Mouse (Mus musculus) CD4-positive, CD25-positive, alpha-beta regulatory T cell (primary cell): ENCODE results near the gene Lcn12. TPM values are rescaled to one million over a fixed set of nuclear protein-coding genes. Genes with fewer than 3 reads are reported as not detected.

Experiments used
- polyA plus RNA-seq: library from polyadenylated mRNA; unstranded; fragments of 100-300 nt; shearing (Covaris generic); gene quantifications from one replicate; pipeline ENCODE4 v1.2.1, GENCODE M21; 2017

Lcn12 gene
- polyA plus RNA-seq, result not detected

GRCm38 (mm10) chr2:25493476-25493961 lies at the start of gene Lcn12:
Lcn12 (minus strand) TSS chr2:25493911.

DNA sequence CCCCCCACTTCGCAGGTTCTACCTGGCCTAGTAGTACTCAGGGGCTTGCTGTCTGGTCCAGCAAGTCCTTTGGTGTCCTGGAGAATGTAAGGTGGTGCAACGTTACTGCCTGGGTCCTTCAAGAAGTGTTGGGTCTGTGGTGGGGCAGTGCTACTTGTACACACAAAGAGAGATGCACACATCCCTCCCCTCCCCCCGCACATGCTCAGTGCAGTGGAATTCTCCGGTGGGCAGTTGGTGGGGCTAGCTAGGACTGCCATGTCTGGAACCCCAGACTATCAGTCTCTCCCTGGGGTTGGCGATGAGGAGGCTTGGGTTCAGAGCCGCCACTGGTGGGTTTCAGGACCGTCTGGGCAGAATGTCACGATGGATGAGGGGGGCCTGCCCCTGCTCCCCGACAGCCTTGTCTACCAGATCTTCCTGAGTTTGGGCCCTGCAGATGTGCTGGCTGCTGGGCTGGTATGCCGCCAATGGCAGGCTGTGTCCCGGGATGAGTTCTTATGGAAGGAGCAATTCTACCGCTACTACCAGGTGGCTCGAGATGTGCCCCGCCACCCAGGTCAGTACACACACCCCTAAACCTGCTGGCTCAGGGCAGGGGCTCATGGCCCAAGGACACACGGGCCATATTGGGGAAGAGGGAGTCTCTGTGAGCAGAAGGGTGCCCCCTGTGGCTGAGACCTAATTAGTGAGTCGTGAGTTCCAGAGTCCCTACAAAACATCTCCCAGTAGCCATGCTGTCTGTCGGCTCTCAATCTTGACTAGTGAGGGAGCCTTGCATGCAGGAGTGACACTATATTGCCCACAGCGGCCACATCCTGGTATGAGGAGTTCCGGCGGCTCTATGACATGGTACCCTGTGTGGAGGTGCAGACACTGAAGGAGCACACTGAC lies 8.1 kb upstream of the Lcn12 start, which contains the start of gene C8g:
Gene C8g, minus strand, starts transcription at position 127 of the 894 bp plus-strand sequence.

DNA sequence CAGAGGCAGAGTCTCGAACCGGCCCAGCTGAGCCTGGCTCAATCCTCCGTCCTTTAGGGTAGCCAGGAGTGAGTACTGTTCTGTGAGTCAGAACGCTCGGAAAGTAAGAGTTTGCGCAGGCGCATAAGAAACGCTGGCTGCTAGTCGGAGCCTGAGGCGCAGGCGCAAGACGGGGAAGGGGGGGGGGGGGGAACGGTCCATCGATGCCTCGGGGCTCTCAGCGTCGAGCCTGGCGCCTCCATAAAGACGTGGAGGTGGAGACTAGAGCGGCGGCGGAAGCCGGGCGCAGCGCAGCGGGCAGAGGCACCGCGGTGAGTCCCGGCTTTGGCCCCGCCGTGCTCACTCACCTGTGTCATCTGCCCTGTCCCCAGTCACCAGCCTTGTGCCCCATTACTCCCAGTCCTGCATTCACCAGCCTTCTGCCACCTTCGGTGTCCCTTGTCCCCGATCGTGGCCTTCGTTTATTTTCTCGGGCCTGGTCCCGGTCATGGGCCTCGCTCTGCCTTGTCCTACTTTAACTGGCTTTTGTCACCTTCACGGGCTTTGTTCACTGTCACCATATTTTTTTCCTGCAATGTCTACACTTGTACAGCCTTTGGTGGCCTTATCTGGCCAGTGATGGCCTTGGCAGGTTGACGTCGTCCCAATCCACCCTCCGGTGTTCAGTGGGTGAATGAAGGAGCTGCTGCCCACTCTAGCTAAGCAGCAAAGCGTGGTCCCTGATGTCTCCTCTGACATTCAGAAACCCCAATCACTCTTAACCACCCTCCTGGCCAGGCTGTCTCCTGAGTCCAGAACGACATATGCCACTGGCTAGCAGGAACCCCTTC lies 7.1 kb upstream of the Lcn12 start, which contains the start of gene Fbxw5:
Gene Fbxw5, plus strand, starts transcription at position 175 of the 830 bp plus-strand sequence.

DNA sequence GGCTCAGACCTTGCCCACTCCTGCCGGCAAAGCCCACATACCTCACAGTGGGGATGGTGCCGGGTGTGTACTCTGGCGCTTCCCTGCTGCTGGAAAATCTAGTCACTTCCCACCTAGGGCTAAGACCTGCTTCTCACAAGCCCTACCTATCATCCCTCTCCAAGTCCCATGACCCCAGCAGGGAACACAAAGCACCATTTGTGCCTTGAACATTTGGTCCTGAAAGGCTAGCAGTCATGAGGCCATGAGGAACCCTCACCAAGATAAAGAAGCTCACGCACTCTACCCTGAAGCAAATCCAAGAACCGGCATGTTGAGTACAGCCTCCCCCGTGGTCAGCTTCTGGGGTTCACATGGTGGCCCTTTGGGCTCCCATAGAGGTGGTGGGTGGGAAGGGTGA lies 23.7 kb downstream of the Lcn12 start, which contains the start of gene Ptgds:
Gene Ptgds, minus strand, starts transcription at position 78 of the 400 bp plus-strand sequence.

GRCm38 (mm10) chr2:25460551-25461309 lies 33.0 kb downstream of the Lcn12 start, which contains the start of gene Paxx:
Paxx (minus strand) TSS chr2:25461094.

DNA sequence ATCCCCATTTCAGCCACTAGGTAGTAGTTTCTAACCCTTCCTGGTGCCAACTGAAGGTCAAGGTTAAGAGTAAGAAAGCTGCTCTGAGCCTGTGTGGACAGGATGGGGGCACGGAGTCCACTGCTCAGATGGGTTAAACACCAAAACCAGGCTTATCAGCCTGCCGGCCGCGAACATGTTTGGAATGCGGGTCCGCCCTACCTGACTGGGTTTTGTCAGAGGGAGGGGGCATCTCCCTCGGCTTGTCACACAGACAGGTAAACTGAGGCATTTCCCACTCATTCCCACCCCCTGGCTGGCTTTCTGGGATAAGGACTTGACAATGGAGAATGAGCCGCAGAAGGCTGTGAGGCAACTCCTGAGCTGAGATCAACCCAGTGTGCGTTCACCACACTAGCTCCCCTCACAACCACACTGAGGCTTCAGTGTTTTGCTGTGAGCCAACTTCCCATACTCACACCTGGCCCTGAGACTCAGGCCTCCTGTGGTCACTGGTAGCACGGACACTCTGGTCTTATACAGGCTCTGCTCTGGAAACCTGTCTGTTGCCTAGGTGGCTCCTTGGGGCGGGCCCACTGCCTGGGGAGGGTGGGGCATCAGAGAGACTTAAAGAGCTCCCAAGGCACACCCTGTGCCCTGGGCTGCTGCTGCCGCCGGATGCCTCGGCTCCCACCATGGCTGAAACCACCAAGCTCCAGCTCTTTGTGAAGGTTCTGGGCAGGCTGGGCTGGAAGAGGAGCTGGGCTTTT lies 37.3 kb downstream of the Lcn12 start, which contains the start of gene Clic3:
Gene Clic3, plus strand, starts transcription at position 634 of the 749 bp plus-strand sequence.

Other genes with a start within 250 kb of the Lcn12 start
- 7.9 TPM for gene AL732309.1, start 247.0 kb downstream of the Lcn12 start, polyA plus RNA-seq
- 25.3 TPM for gene Tmem203, start 238.5 kb downstream of the Lcn12 start, polyA plus RNA-seq
- 18.9 TPM for gene Tprn, start 231.3 kb downstream of the Lcn12 start, polyA plus RNA-seq
- 118 TPM for gene Ssna1, start 221.5 kb downstream of the Lcn12 start, polyA plus RNA-seq
- gene Anapc2, start 221.4 kb downstream of the Lcn12 start, polyA plus RNA-seq, result 116 TPM
- not detected for gene Tmem210, start 205.8 kb downstream of the Lcn12 start, polyA plus RNA-seq
- gene Lrrc26, start 204.0 kb downstream of the Lcn12 start, polyA plus RNA-seq, result 0.14 TPM
- gene Grin1, start 174.7 kb downstream of the Lcn12 start, polyA plus RNA-seq, result 0.25 TPM
- 21.4 TPM for gene Man1b1, start 161.6 kb downstream of the Lcn12 start, polyA plus RNA-seq
- 20.6 TPM for gene Dpp7, start 137.6 kb downstream of the Lcn12 start, polyA plus RNA-seq
- 40.8 TPM for gene Uap1l1, start 128.2 kb downstream of the Lcn12 start, polyA plus RNA-seq
- 0.87 TPM for gene Sapcd2, start 121.6 kb downstream of the Lcn12 start, polyA plus RNA-seq
- gene Entpd2, start 98.0 kb downstream of the Lcn12 start, polyA plus RNA-seq, result not detected
- gene Npdc1, start 94.6 kb downstream of the Lcn12 start, polyA plus RNA-seq, result 0.96 TPM
- gene Fut7, start 70.6 kb downstream of the Lcn12 start, polyA plus RNA-seq, result 5.3 TPM
- gene Abca2, start 65.2 kb downstream of the Lcn12 start, polyA plus RNA-seq, result 74.7 TPM
- gene Clic3, start 37.1 kb downstream of the Lcn12 start, polyA plus RNA-seq, result 3.2 TPM
- gene Paxx, start 32.8 kb downstream of the Lcn12 start, polyA plus RNA-seq, result 112 TPM
- not detected for gene Ptgds, start 23.9 kb downstream of the Lcn12 start, polyA plus RNA-seq
- gene Fbxw5, start 6.8 kb upstream of the Lcn12 start, polyA plus RNA-seq, result 110 TPM
- 9.6 TPM for gene C8g, start 7.8 kb upstream of the Lcn12 start, polyA plus RNA-seq
- 80.4 TPM for gene Traf2, start 53.0 kb upstream of the Lcn12 start, polyA plus RNA-seq
- gene Edf1, start 63.9 kb upstream of the Lcn12 start, polyA plus RNA-seq, result 341 TPM
- gene Mamdc4, start 80.9 kb upstream of the Lcn12 start, polyA plus RNA-seq, result 1.4 TPM
- gene Phpt1, start 81.3 kb upstream of the Lcn12 start, polyA plus RNA-seq, result 72.2 TPM
- 0.20 TPM for gene Ajm1, start 87.8 kb upstream of the Lcn12 start, polyA plus RNA-seq
- gene Rabl6, start 114.6 kb upstream of the Lcn12 start, polyA plus RNA-seq, result 51.6 TPM
- not detected for gene Ccdc183, start 123.8 kb upstream of the Lcn12 start, polyA plus RNA-seq
- gene Tmem141, start 128.1 kb upstream of the Lcn12 start, polyA plus RNA-seq, result 1.1 TPM
- 2.9 TPM for gene Fcna, start 134.1 kb upstream of the Lcn12 start, polyA plus RNA-seq
- gene Lcn8, start 159.2 kb upstream of the Lcn12 start, polyA plus RNA-seq, result not detected
- gene Lcn5, start 164.0 kb upstream of the Lcn12 start, polyA plus RNA-seq, result not detected
- gene Lcn6, start 182.9 kb upstream of the Lcn12 start, polyA plus RNA-seq, result not detected
- 0.22 TPM for gene Lcn10, start 188.8 kb upstream of the Lcn12 start, polyA plus RNA-seq
- not detected for gene Obp2a, start 206.1 kb upstream of the Lcn12 start, polyA plus RNA-seq
- 177 TPM for gene Bmyc, start 212.8 kb upstream of the Lcn12 start, polyA plus RNA-seq
- gene Obp2b, start 243.1 kb upstream of the Lcn12 start, polyA plus RNA-seq, result not detected